Mouse (Mus musculus) mesoderm, embryonic 11.5 days (tissue): ENCODE results near the gene Lhx2.

ENCODE experiments used
- DNase-seq: peaks from one replicate; pipeline ENCODE4 v3.0.0-alpha.2; 2012; ENCODE audit warnings: low read depth, low spot score

Lhx2 gene

GRCm38 (mm10) chr2:38405356-38405755 is 66.3 kb downstream of the Lhx2 start:
- no peak for DNase-seq

GRCm38 (mm10) chr2:38409309-38409708 is 70.2 kb downstream of the Lhx2 start:
- no peak for DNase-seq

GRCm38 (mm10) chr2:38410227-38410626 is 71.1 kb downstream of the Lhx2 start:
- DNase-seq: no peak

GRCm38 (mm10) chr2:38412599-38413177 is 73.6 kb downstream of the Lhx2 start:
- peak; percentile 28 for DNase-seq

GRCm38 (mm10) chr2:38417970-38418369 is 78.9 kb downstream of the Lhx2 start:
- DNase-seq: peak; percentile 71
